Mouse (Mus musculus) G1E-ER4 (cell line): ENCODE measurements around the gene Nab2. TPM values are rescaled to one million over a fixed set of nuclear protein-coding genes. Genes with fewer than 3 reads are reported as not detected.

Experiments used
- GATA1 ChIP-seq: IDR thresholded peaks from one replicate; pipeline ENCODE4 v1.8.0; 2012; ENCODE audit warnings: low read length, inconsistent platforms
- polyA plus RNA-seq: library from polyadenylated mRNA; stranded (reverse); fragments of >175 nt; gene quantifications from 2 replicates; pipeline ENCODE4 v1.2.3, GENCODE M21; 2012

Nab2 gene
- polyA plus RNA-seq: 68.1 and 76.8 TPM in 2 replicates

DNA sequence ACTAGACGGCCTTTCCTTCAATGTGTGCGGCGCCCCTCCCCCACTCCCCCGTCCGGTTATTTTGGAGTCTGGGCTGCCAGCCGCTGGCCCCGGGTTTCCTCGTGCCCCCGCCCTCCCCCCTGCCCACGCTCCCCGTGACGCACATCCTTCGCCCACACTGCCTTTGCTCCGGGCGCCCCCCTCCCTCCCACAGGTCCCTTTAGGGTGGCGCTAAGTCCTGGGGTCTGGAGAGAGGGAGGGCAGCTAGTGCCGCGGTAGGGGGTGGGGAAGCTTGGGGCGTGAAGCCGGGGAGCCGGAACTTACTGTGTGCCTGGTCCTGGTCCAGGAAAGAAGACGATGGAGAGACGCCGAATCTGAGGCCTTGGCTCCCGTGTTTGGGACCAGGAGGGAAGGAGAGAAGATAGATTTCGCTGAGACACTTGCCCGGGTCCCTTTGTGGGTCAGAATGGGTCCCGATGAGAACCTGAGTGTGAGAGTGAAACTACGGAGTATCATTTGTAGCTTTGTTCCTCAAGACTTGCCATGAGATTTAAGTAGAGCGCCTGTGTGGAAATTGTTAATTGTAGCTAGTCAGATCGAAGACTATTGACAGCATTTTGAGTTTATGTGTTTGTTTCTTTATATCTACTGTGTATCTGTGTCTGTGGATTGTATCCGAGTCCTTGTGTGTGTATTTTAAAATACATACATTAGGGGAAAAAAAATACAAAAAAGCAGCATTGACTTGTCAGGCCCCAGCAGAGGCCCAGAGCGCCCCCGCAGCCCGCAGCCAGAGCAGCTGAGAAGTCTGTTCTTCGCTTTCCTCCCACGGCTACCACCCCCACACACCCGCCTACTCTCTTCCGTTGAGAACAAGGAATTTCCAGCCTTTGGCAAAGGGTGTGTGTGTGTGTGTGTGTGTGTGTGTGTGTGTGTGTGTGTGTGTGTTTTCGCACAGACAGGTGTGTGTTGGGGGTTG lies at the start of gene Nab2:
Gene Nab2 (minus strand): TSS at position 476 of the 958 bp plus-strand sequence.
- no peak for TF ChIP-seq GATA1

DNA sequence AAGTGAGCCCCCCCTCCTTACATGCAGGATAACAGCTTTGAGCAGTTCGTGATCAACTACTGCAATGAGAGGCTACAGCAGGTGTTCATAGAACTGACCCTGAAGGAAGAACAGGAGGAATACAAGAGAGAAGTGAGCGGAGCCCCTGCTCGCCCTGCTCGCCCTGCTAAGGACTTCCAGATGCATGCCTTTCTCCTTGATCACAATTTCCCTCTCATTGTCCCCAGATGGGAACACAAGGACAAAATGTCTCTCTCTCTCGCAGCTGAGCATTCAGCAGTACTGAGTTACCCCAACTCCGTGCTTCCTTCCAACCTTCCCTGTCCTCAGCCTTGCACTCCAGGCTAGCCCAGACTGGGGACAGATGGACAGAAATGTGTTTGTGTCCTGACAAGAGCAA lies 44.4 kb upstream of the Nab2 start:
- TF ChIP-seq GATA1: no peak

DNA sequence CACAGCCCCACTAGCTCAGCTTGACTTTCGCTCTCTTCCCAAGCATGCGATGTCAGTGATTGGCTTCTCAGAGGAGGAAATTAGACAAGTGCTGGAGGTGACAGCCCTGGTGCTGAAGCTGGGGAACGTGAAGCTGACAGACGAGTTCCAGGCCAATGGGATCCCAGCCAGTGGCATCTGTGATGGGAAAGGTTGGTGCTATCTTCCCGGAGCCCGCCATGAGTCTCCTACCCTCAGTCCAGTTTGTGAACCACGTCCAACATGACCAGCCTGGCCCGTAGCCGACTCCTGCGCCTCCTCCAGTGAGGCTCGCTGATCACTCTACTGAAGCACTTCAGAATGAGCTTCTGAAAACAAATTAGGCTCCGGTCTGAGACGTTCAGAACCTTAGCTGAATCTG lies 42.0 kb upstream of the Nab2 start:
- no peak for TF ChIP-seq GATA1

DNA sequence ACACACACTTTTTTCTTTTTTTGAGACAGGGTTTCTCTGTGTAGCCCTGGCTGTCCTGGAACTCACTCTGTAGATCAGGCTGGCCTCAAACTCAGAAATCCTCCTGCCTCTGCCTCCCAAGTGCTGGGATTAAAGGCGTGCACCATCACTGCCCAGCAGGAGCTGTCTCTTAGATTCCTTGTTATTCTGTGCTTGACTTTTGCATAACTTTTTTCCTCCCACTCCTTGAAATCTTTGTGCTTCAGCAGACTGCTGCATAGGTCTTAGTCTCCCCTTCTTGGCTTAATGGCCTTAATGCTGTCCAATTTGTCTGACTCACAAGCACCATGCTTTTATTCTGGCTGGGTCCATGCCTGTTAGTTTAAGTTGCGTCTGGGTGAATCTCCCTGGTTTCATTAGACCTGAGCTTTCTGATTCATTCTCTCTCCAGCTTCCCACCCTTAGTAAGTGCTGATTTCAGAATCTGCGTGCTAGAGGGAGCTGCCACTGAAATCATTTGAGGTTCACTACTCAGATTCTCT lies 40.5 kb upstream of the Nab2 start:
- no peak for TF ChIP-seq GATA1

DNA sequence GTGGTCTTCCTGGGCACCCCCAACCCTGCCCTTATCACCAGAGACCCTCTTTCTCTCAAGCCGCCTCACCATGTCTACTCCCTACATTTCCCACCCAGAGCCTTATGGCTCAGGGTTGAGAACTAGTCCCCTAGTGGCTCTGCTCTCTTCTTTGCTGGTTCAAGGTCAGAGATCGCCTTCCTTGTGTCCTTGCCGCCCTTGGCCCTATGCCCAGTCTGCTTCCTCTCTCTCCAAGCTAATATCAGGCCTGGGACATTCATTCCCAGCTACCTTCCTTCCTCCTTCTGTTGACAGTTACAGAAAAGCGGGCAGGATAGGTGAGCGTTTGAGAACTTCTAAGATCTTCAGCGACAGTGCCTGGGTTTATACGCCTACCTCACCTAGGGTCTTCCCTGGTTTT lies 39.4 kb upstream of the Nab2 start:
- no peak for TF ChIP-seq GATA1

DNA sequence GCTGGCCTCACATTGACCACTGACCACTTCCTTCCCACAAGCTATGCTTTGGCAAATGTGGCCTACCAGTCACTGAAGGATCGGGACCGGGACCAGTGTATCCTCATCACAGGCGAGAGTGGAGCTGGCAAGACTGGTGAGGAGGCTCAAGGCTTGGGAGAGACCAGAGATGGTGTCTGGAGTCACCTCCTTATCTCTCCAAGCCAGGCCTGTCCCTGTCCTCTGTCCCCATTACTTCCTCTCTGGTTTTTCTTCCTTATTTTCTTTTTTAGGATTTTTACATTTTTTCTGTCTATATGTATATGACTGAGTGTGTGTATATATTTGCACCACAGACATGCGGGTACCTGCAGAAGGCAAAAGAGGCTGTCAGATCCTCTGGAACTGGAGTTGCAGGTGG lies 37.4 kb upstream of the Nab2 start:
- TF ChIP-seq GATA1: no peak

DNA sequence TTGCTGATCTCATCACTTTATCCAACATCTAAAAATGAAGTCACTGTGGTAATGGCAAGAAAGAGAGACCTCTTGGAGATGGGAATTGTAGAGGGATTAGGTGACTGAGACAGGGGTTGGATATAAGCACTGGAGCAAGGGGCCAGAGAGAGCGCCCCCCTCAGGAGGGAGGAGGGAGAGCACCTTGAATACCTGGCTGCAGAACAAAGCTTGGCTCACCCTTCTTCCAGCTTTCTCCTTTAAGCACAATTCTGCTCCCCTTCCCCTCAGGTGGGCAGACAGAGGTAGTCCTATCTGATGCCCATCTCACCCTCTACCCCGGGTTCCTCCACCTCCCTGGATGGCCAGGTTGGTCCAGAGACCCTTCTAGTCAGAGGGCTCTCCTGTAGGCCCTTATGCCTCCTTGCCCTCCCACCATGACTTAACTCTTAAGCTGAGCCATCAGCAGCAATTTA lies 36.4 kb upstream of the Nab2 start, which contains the start of gene Myo1a:
Gene Myo1a (plus strand): TSS at position 405 of the 455 bp plus-strand sequence.
- TF ChIP-seq GATA1: no peak

DNA sequence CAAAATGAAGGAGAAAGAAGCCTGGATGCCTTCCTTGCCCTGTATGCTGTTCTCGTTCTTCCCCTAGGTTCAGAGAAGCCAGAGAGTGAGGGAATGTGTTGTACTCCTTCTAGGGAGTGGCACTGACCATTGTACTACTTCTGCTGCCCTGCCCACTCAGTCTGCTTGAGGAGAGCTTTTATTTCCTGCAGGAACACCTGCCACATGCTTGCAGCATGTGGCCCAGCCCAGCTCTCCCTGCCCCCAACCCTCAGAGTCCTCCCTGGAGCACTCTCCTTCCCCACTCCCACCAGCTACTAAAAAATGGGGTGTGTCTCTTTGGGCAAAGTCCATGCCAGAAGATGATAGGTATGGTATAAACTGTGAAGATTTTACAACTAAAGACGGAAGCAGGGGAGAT lies 35.9 kb upstream of the Nab2 start:
- no peak for TF ChIP-seq GATA1

DNA sequence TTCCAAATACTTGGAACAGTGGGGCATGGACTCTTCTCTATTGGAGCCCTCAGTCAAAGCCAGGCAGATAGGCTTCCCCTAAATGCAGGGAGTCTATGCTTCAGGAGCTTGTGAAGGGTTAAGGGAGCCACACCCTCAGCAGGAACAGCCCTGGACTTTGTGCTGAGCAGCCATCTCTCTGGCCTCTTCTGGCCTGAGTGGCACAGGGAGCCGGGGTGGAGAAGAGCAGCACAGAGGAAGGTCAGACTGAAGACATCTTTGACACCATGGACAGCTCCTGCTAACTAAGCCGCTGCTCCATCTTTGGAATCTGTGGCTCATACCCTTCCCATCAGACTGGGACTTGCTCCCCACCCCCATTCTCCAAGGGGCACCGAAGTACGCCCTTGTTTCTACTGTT lies 34.9 kb upstream of the Nab2 start:
- TF ChIP-seq GATA1: no peak

DNA sequence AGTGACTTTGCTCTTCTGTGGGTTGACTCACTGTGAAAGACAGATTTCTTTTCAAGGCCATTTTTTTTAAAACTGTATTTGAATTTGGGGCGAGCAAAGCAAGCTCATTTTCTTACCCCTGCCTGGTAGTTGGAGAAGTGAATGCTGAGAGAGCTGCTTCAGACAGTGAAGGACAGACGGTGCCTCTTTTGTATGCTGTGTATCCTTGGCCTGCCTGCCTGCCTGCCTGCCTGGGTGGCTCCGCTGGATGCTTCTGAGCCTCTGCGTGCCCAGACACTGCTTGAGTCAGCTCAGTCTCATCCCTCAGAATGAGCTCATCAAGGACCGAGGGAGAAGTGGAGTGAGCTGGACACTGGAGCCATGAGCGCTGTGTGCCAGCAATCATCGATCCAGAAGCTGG lies 30.6 kb upstream of the Nab2 start:
- TF ChIP-seq GATA1: no peak

DNA sequence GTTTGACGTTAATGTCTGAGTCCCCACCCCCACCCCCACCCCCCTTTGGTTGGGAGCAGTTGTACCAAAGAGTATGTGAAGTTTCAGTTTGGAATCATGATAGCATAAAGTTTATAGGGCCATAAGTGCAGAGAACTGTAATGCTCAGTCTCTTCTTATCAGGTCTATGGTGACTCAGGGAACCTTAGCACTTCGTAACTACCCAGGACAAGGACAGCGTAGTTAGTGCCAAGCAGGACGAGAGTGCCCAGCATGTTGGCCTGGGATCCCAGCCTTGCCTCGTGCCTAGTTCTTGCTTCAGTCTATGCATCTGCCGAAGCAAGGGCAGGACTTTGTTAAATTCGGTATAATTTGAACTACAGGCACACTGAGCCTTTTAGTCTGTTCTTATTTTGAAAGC lies 27.4 kb upstream of the Nab2 start:
- TF ChIP-seq GATA1: no peak

DNA sequence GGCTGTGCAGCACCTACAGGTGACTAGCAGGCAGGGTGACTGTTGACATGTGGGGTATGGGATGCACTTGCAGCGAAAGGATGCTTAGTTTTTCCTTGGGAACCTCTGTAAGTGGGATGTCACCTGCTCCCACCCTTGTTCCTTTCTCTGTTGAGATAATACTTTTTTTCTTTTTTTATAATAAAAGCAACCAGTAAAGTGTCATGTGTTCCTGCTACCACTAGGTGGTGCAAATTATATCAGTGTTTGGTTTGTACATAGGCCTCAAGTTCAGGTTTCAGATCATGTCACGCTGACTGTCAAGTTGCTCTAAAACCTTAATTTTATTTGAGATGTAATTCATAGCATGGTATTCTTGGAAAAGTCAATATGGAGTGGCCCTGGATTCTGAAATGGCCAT lies 26.3 kb upstream of the Nab2 start:
- no peak for TF ChIP-seq GATA1

DNA sequence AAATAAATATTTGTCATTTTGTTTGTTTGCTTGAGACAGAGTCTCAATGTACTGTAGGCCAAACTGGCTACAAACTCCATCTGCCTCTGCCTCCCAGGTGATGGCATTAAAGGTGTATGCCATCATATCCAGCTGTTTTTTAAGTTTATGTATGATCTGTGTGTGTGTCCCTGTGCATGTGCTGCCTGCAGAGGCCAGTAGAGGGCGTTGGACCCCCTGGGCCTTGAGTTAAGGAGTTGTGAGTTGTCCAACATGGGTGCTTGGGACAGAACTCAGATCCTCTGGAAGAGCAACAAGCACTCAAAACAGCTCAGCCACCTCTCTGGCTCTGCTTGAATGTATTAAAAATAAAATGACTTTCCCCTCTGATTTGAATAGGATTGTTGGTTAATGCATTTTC lies 22.7 kb upstream of the Nab2 start:
- no peak for TF ChIP-seq GATA1

DNA sequence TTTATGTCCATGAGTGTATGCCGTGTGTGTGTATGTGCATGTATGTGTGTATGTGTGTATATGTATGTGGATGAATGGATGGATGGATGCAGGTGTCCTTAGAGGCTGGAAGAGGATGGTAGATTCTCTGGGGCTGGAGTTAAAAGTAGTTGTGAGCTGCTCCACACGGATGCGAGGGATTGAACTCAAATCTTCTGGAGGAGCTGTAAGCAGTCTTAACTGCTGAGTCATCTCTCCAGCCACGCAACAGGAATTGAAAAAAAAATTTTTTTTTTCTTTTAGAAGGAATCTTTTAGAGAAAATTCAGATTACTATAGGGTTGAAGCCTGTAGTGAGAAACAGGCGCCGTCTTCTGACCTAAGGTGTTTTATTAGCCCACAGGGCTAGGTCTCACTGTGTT lies 14.5 kb upstream of the Nab2 start:
- TF ChIP-seq GATA1: no peak

DNA sequence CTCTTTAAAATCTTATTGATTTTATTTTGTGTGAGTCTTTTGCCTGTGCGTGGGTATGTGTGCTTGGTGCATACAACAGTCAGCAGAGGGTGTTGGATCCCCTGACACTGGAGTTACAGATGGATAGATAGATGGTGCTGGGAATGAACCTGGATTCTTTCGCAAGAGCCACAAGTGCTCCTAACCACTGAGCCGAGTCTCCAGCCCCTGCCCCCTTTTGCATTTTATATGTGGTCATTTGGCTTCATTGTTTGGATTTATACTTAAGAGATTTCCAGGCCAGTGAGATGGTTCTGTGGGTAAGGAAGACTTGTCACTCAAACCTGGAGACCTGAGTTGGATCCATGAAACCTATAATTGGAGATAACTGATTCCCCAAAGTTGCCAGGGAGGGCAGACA lies 11.5 kb upstream of the Nab2 start:
- no peak for TF ChIP-seq GATA1

DNA sequence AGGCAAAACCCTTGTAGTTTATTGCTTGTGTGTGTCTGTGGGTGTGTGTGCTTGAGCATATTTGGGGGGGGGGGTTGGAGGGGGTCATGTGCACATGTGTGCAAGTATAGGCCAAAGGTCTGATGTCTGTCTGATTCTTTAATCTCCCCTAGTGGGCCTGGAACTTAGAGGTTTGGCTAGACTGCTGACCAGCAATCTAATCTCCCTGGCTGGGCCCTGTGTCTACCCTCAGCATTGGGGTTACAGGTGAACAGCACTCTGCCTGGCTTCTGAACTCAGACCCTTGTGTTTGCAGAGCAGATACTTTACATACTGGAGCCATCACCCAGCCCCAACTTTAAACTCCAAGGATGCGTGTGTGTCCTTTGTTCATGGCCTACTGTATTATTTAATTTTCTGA lies 10.8 kb upstream of the Nab2 start:
- no peak for TF ChIP-seq GATA1

DNA sequence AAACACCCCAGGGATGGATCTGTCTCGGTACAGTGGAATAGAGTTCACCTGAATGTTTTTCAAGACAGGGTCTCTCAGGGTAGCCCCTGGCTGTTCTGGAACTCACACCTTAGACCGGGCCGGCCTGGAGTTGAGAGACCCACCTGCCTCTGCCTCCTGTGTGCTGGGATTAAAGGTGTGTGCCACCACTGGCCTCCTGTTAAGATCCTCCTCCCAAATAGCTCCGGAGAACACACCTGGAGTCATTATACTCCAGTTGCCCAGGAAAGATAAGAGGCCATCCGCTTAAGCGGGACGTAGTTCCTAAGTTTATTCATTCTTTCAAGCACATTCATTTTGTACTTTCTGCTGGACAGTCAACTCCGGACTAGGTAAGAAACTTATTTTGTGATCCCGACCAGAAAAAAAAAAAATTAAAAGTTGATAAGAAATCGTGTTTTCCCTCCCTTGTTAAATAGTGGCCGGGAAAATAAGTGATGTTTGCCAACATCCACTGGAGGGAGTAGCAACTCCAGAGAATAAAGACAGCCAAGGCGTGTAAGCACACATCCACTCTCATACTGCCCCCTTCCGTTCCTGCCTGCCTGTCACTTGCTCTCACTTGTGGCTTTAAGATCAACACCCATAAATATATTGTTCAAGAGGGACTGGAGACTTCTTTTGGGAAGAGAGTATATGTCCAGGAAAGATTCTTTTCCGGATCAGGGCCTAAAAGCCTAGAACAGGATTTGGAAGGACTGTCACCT lies 9.4 kb upstream of the Nab2 start:
- no peak for TF ChIP-seq GATA1
